23 mouse cellular contexts compared by ENCODE assay signal in genomic region chr6:31704191-31704590, GRCm38 (mm10).
DNase-seq lines count a peak whose midpoint lies in the region; ATAC-seq lines count a peak whose summit lies in the region.
"Had no signal": no experiment of that assay in that cellular context is flagged by ENCODE, and none has a peak within 500 bp of the region (broad histone marks: within the 10 kb centered on the region; RNA-seq: fewer than 3 reads in every experiment).

No protein-coding gene starts in this region.

- H3K36me3 ChIP-seq in forebrain, embryonic 14.5 days (ENCODE audit: control insufficient read depth, insufficient read depth, low read length) = no peaks in the 10 kb centered on the region
- no peaks in the 10 kb centered on the region for H3K36me3 ChIP-seq in forebrain, embryonic 16.5 days (ENCODE audit: control insufficient read depth, insufficient read depth)
- no peaks in the 10 kb centered on the region for H3K36me3 ChIP-seq in neural tube, embryonic 14.5 days (ENCODE audit: control insufficient read depth, insufficient read depth, low read length)
- no peaks in the 10 kb centered on the region for H3K36me3 ChIP-seq in neural tube, embryonic 15.5 days
- H3K36me3 ChIP-seq in liver, embryonic 11.5 days (ENCODE audit: control insufficient read depth, insufficient read depth, low read length) = no peaks in the 10 kb centered on the region
- H3K36me3 ChIP-seq: forebrain, embryonic 15.5 days; G1E; heart, embryonic 10.5 days; hindbrain, embryonic 12.5 days had no signal

- no peak overlapping the region for H3K9ac ChIP-seq in forebrain, embryonic 14.5 days (ENCODE audit: low read length)
- no peak overlapping the region for H3K9ac ChIP-seq in forebrain, embryonic 16.5 days (replicated peaks; ENCODE audit: low read depth, low read length)
- no peak overlapping the region for H3K9ac ChIP-seq in neural tube, embryonic 14.5 days (replicated peaks; ENCODE audit: low read depth, low read length)
- H3K9ac ChIP-seq in neural tube, embryonic 15.5 days (replicated peaks) = no peak overlapping the region
- no peak overlapping the region for H3K9ac ChIP-seq in liver, embryonic 11.5 days (ENCODE audit: low read depth, low read length)
- H3K9ac ChIP-seq: forebrain, embryonic 15.5 days; hindbrain, embryonic 12.5 days had no signal

- 0 out of 2 replicates have a peak, but pooled peaks cover 2% of the 10 kb centered on the region for H3K9me3 ChIP-seq in forebrain, embryonic 14.5 days (replicated peaks; ENCODE audit: control insufficient read depth, low read length)
- no peaks in the 10 kb centered on the region for H3K9me3 ChIP-seq in forebrain, embryonic 16.5 days (ENCODE audit: control insufficient read depth, low read length)
- no peaks in the 10 kb centered on the region for H3K9me3 ChIP-seq in neural tube, embryonic 14.5 days (ENCODE audit: control insufficient read depth, low read length)
- H3K9me3 ChIP-seq in neural tube, embryonic 15.5 days (replicated peaks) = no peaks in the 10 kb centered on the region
- no peaks in the 10 kb centered on the region for H3K9me3 ChIP-seq in liver, embryonic 11.5 days (ENCODE audit: control insufficient read depth, low read length)
- H3K9me3 ChIP-seq: forebrain, embryonic 15.5 days; G1E; heart, embryonic 10.5 days; hindbrain, embryonic 12.5 days had no signal

- no peak for ATAC-seq in forebrain, embryonic 14.5 days
- no peak for ATAC-seq in forebrain, embryonic 16.5 days
- ATAC-seq in neural tube, embryonic 14.5 days (ENCODE audit: low read depth) = no peak
- no peak for ATAC-seq in neural tube, embryonic 15.5 days (ENCODE audit: low FRiP score)
- no peak for ATAC-seq in liver, embryonic 11.5 days (replicated peaks; ENCODE audit: low FRiP score)
- ATAC-seq: activated CD4-positive, CD25-positive, alpha-beta regulatory T cell, adult 4 months; forebrain, embryonic 15.5 days; hindbrain, postnatal 0 days; inflammation-experienced regulatory T-cells, adult 6 months; Patski had no signal

- H3K27ac ChIP-seq in forebrain, embryonic 14.5 days (ENCODE audit: low read depth, low read length) = no peak overlapping the region
- no peak overlapping the region for H3K27ac ChIP-seq in forebrain, embryonic 16.5 days (ENCODE audit: low read length)
- H3K27ac ChIP-seq in neural tube, embryonic 14.5 days (ENCODE audit: low read depth, low read length) = 0 out of 2 replicates have a peak overlapping the region, but pooled peaks have one; percentile 48
- peak overlapping the region; percentile 51; the same call in 1 of the 2 replicates for H3K27ac ChIP-seq in neural tube, embryonic 15.5 days (replicated peaks)
- H3K27ac ChIP-seq in liver, embryonic 11.5 days (ENCODE audit: low read depth, low read length) = no peak overlapping the region
- H3K27ac ChIP-seq: forebrain, embryonic 15.5 days; heart, adult 2 months; heart, embryonic 10.5 days; hindbrain, embryonic 12.5 days; hindbrain, postnatal 0 days had no signal

- no peak overlapping the region for H3K4me3 ChIP-seq in forebrain, embryonic 14.5 days (ENCODE audit: low read depth, low read length)
- no peak overlapping the region for H3K4me3 ChIP-seq in forebrain, embryonic 16.5 days (replicated peaks; ENCODE audit: low read length)
- H3K4me3 ChIP-seq in neural tube, embryonic 14.5 days (ENCODE audit: low read depth, low read length) = no peak overlapping the region
- H3K4me3 ChIP-seq in neural tube, embryonic 15.5 days (replicated peaks) = no peak overlapping the region
- no peak overlapping the region for H3K4me3 ChIP-seq in liver, embryonic 11.5 days (ENCODE audit: low read depth, low read length)
- H3K4me3 ChIP-seq: forebrain, embryonic 15.5 days; heart, adult 2 months; heart, embryonic 10.5 days; hindbrain, embryonic 12.5 days had no signal

- WGBS in forebrain, embryonic 14.5 days = 43% methylated on average over 6 of the region's 6 CpGs
- WGBS in forebrain, embryonic 16.5 days = 34% methylated on average over 6 of the region's 6 CpGs
- WGBS in neural tube, embryonic 14.5 days = 63% methylated on average over 6 of the region's 6 CpGs
- 57% methylated on average over 6 of the region's 6 CpGs for WGBS in neural tube, embryonic 15.5 days
- WGBS in liver, embryonic 11.5 days = 71% methylated on average over 6 of the region's 6 CpGs

- H3K4me1 ChIP-seq in forebrain, embryonic 14.5 days (ENCODE audit: control insufficient read depth, insufficient read depth, low read length) = peaks cover 5% of the 10 kb centered on the region; the same call in 1 of the 2 replicates
- peaks cover 9% of the 10 kb centered on the region for H3K4me1 ChIP-seq in forebrain, embryonic 16.5 days (replicated peaks; ENCODE audit: control insufficient read depth, insufficient read depth, low read length)
- no peaks in the 10 kb centered on the region for H3K4me1 ChIP-seq in neural tube, embryonic 14.5 days (ENCODE audit: control insufficient read depth, insufficient read depth, low read length)
- peaks cover 9% of the 10 kb centered on the region; the same call in 1 of the 2 replicates for H3K4me1 ChIP-seq in neural tube, embryonic 15.5 days
- H3K4me1 ChIP-seq in liver, embryonic 11.5 days (replicated peaks; ENCODE audit: control insufficient read depth, insufficient read depth, low read length) = no peaks in the 10 kb centered on the region
- H3K4me1 ChIP-seq: heart, embryonic 10.5 days had no signal

- H3K4me2 ChIP-seq in forebrain, embryonic 14.5 days (ENCODE audit: low read length) = no peak overlapping the region
- H3K4me2 ChIP-seq in forebrain, embryonic 16.5 days (ENCODE audit: low read length) = no peak overlapping the region
- no peak overlapping the region for H3K4me2 ChIP-seq in neural tube, embryonic 14.5 days (ENCODE audit: low read depth, low read length)
- no peak overlapping the region for H3K4me2 ChIP-seq in neural tube, embryonic 15.5 days
- H3K4me2 ChIP-seq in liver, embryonic 11.5 days = no peak overlapping the region
- H3K4me2 ChIP-seq: forebrain, embryonic 15.5 days; hindbrain, embryonic 12.5 days had no signal

- H3K27me3 ChIP-seq in forebrain, embryonic 14.5 days (replicated peaks; ENCODE audit: control insufficient read depth, insufficient read depth, low read length) = no peaks in the 10 kb centered on the region
- no peaks in the 10 kb centered on the region for H3K27me3 ChIP-seq in forebrain, embryonic 16.5 days (replicated peaks; ENCODE audit: control insufficient read depth, insufficient read depth, low read length)
- no peaks in the 10 kb centered on the region for H3K27me3 ChIP-seq in neural tube, embryonic 14.5 days (ENCODE audit: control insufficient read depth, insufficient read depth, low read length)
- no peaks in the 10 kb centered on the region for H3K27me3 ChIP-seq in neural tube, embryonic 15.5 days (replicated peaks)
- H3K27me3 ChIP-seq in liver, embryonic 11.5 days (replicated peaks; ENCODE audit: control insufficient read depth, insufficient read depth, low read length) = no peaks in the 10 kb centered on the region
- H3K27me3 ChIP-seq: forebrain, embryonic 15.5 days; hindbrain, embryonic 12.5 days had no signal

- peak; percentile 26 for DNase-seq in forebrain, embryonic 14.5 days (ENCODE audit: low spot score)
- no peak for DNase-seq in neural tube, embryonic 10.5 days (ENCODE audit: extremely low spot score, low spot score)
- no peak for DNase-seq in right cerebral cortex, adult 2 months (ENCODE audit: low spot score in 2 of 2)
- DNase-seq in liver, embryonic 11.5 days (ENCODE audit: low spot score) = no peak
- DNase-seq: adrenal gland, adult 8-10 months; adrenal gland, postnatal 25 days; cerebellum, adult 18-20 months; cerebellum, adult 9-10 months; cerebellum, postnatal 14 days; gastrocnemius, postnatal 10 days; gastrocnemius, postnatal 36 days; heart, adult 2 months had no signal

Comparison
In these comparisons a context has a peak if more than half of its experiments do, and no peak if none do; other contexts are left out.
1. H3K27ac ChIP-seq: peak in neural tube, embryonic 14.5 days (single experiment) and neural tube, embryonic 15.5 days (single experiment); none in forebrain, embryonic 14.5 days (single experiment), forebrain, embryonic 16.5 days (single experiment) and liver, embryonic 11.5 days (single experiment).